Mouse (Mus musculus) MEL (cell line): ENCODE data around the gene Zfp91. TPM values are rescaled to one million over a fixed set of nuclear protein-coding genes. Genes with fewer than 3 reads are reported as not detected.

Source experiments
- DNase-seq: peaks from one replicate; pipeline ENCODE4 v3.0.0; 2011; ENCODE audit warnings: low read depth, low spot score
- H3K27ac ChIP-seq: 2 replicates; pipeline ENCODE4 v1.5.1; 2012; ENCODE audit warnings: low read depth, mild to moderate bottlenecking, control low read depth, low read length, moderate library complexity; ENCODE audit not compliant: control insufficient read depth
- H3K27me3 ChIP-seq, 2 experiments: fragments of 150-350 bp in 1 of 2; sonication (generic) in 1 of 2; 2 replicates each; pipeline ENCODE4 v1.6.1; 2012; ENCODE audit warnings: low read length in 2 of 2, mild to moderate bottlenecking in 2 of 2, improper control_type of control experiment in 1 of 2, moderate library complexity in 1 of 2; ENCODE audit not compliant: insufficient read depth in 2 of 2, control insufficient read depth in 1 of 2
- H3K36me3 ChIP-seq, 2 experiments: 2 replicates each; pipeline ENCODE4 v1.6.1; 2012 to 2014; ENCODE audit warnings: low read length in 2 of 2, improper control_type of control experiment in 1 of 2, inconsistent platforms in 1 of 2, mild to moderate bottlenecking in 1 of 2; ENCODE audit not compliant: insufficient read depth in 2 of 2, control insufficient read depth in 1 of 2
- H3K4me1 ChIP-seq, 2 experiments: fragments of 150-350 bp in 1 of 2; sonication (generic) in 1 of 2; 2 replicates each; pipeline ENCODE4 v1.6.1; 2012; ENCODE audit warnings: low read length in 2 of 2, improper control_type of control experiment in 1 of 2, mild to moderate bottlenecking in 1 of 2; ENCODE audit not compliant: insufficient read depth in 2 of 2, control insufficient read depth in 1 of 2
- H3K4me3 ChIP-seq, 2 experiments: fragments of 150-350 bp in 1 of 2; sonication (generic) in 1 of 2; 2 replicates each; pipeline ENCODE4 v1.5.1; 2012; ENCODE audit warnings: low read depth in 2 of 2, low read length in 2 of 2, mild to moderate bottlenecking in 2 of 2, moderate library complexity in 2 of 2, control low read depth in 1 of 2, improper control_type of control experiment in 1 of 2; ENCODE audit not compliant: control insufficient read depth in 1 of 2, insufficient read depth in 1 of 2
- H3K79me2 ChIP-seq: 2 replicates; pipeline ENCODE4 v1.6.1; 2012; ENCODE audit warnings: mild to moderate bottlenecking, low read length, moderate library complexity; ENCODE audit not compliant: control insufficient read depth, poor library complexity, insufficient read depth
- H3K9ac ChIP-seq: 2 replicates; pipeline ENCODE4 v1.6.1; 2012; ENCODE audit warnings: low read depth, mild to moderate bottlenecking, control low read depth, low read length, moderate library complexity; ENCODE audit not compliant: control insufficient read depth, poor library complexity, severe bottlenecking
- H3K9me3 ChIP-seq: fragments of 150-350 bp; sonication (generic); replicated peaks from 2 replicates; pipeline ENCODE4 v1.6.1; 2012; ENCODE audit warnings: mild to moderate bottlenecking, low read length, improper control_type of control experiment, moderate library complexity; ENCODE audit not compliant: insufficient read depth
- CHD1 ChIP-seq: IDR thresholded peaks from 2 replicates; pipeline ENCODE4 v1.6.1; 2012; ENCODE audit warnings: low read depth, mild to moderate bottlenecking, inconsistent platforms, low read length, improper control_type of control experiment
- CHD2 ChIP-seq: IDR thresholded peaks from 2 replicates; pipeline ENCODE4 v1.6.1; 2011; ENCODE audit warnings: low read length, improper control_type of control experiment
- CTCF ChIP-seq, 3 experiments: IDR thresholded peaks in 2 of 3; conservative IDR thresholded peaks in 1 of 3; 2 replicates each; pipeline ENCODE4 v1.5.1; 2011 to 2012; ENCODE audit warnings: low read length in 3 of 3, low read depth in 2 of 3, mild to moderate bottlenecking in 2 of 3, improper control_type of control experiment in 1 of 3, inconsistent platforms in 1 of 3, mixed read lengths in 1 of 3, moderate library complexity in 1 of 3; ENCODE audit not compliant: control insufficient read depth in 1 of 3, insufficient read depth in 1 of 3, poor library complexity in 1 of 3, severe bottlenecking in 1 of 3
- E2F4 ChIP-seq: IDR thresholded peaks from 2 replicates; pipeline ENCODE4 v1.6.1; 2011; ENCODE audit warnings: low read depth, low read length, improper control_type of control experiment, borderline replicate concordance
- EP300 ChIP-seq, 2 experiments: IDR thresholded peaks; 2 replicates each; pipeline ENCODE4 v1.6.1; 2011; ENCODE audit warnings: improper control_type of control experiment in 2 of 2, low read length in 2 of 2, low read depth in 1 of 2, mild to moderate bottlenecking in 1 of 2
- HCFC1 ChIP-seq: IDR thresholded peaks from 2 replicates; pipeline ENCODE4 v1.6.1; 2012; ENCODE audit warnings: low read depth, mild to moderate bottlenecking, inconsistent platforms, low read length, improper control_type of control experiment, moderate library complexity
- JUND ChIP-seq: IDR thresholded peaks from 2 replicates; pipeline ENCODE4 v1.6.1; 2011; ENCODE audit warnings: low read depth, mild to moderate bottlenecking, improper control_type of control experiment, low read length
- MAFK ChIP-seq: IDR thresholded peaks from 2 replicates; pipeline ENCODE4 v1.6.1; 2011; ENCODE audit warnings: low read depth, mild to moderate bottlenecking, low read length, improper control_type of control experiment, borderline replicate concordance
- MAX ChIP-seq: IDR thresholded peaks from 2 replicates; pipeline ENCODE4 v1.6.1; 2011; ENCODE audit warnings: low read length, improper control_type of control experiment
- MXI1 ChIP-seq: IDR thresholded peaks from 2 replicates; pipeline ENCODE4 v1.6.1; 2011; ENCODE audit warnings: mild to moderate bottlenecking, low read depth, low read length, improper control_type of control experiment
- MYB ChIP-seq: IDR thresholded peaks from 2 replicates; pipeline ENCODE4 v1.6.1; 2011; ENCODE audit warnings: mild to moderate bottlenecking, low read depth, low read length, improper control_type of control experiment
- MYC ChIP-seq: IDR thresholded peaks from 2 replicates; pipeline ENCODE4 v1.6.1; 2011; ENCODE audit warnings: low read depth, mild to moderate bottlenecking, low read length, improper control_type of control experiment, moderate library complexity
- NRF1 ChIP-seq: IDR thresholded peaks from 2 replicates; pipeline ENCODE4 v1.6.1; 2014; ENCODE audit warnings: low read depth, mild to moderate bottlenecking, inconsistent platforms, low read length, improper control_type of control experiment, moderate library complexity; ENCODE audit not compliant: poor library complexity, insufficient read depth, severe bottlenecking
- POLR2A ChIP-seq, 2 experiments: IDR thresholded peaks; 2 replicates each; pipeline ENCODE4 v1.6.1; 2011 to 2012; ENCODE audit warnings: low read length in 2 of 2, mild to moderate bottlenecking in 2 of 2, control low read depth in 1 of 2, improper control_type of control experiment in 1 of 2, low read depth in 1 of 2, moderate library complexity in 1 of 2; ENCODE audit not compliant: control insufficient read depth in 1 of 2, insufficient read depth in 1 of 2, poor library complexity in 1 of 2
- POLR2AphosphoS2 ChIP-seq: IDR thresholded peaks from 2 replicates; pipeline ENCODE4 v1.6.1; 2011; ENCODE audit warnings: low read length, improper control_type of control experiment
- RAD21 ChIP-seq: IDR thresholded peaks from 2 replicates; pipeline ENCODE4 v1.6.1; 2011; ENCODE audit warnings: mild to moderate bottlenecking, low read depth, low read length, improper control_type of control experiment
- RCOR1 ChIP-seq: IDR thresholded peaks from 2 replicates; pipeline ENCODE4 v1.6.1; 2012; ENCODE audit warnings: low read depth, mild to moderate bottlenecking, inconsistent platforms, low read length, improper control_type of control experiment
- SIN3A ChIP-seq: IDR thresholded peaks from 2 replicates; pipeline ENCODE4 v1.6.1; 2012; ENCODE audit warnings: low read length, improper control_type of control experiment, inconsistent platforms
- SMC3 ChIP-seq: IDR thresholded peaks from 2 replicates; pipeline ENCODE4 v1.6.1; 2011; ENCODE audit warnings: low read depth, low read length, improper control_type of control experiment
- TAL1 ChIP-seq: IDR thresholded peaks from 2 replicates; pipeline ENCODE4 v1.6.1; 2012; ENCODE audit warnings: mild to moderate bottlenecking, inconsistent platforms, low read length, moderate library complexity, mixed read lengths
- TCF12 ChIP-seq: IDR thresholded peaks from 2 replicates; pipeline ENCODE4 v1.6.1; 2014; ENCODE audit warnings: low read depth, mild to moderate bottlenecking, inconsistent platforms, low read length, improper control_type of control experiment, moderate library complexity
- USF2 ChIP-seq, 2 experiments: IDR thresholded peaks; 2 replicates each; pipeline ENCODE4 v1.6.1; 2011 to 2012; ENCODE audit warnings: improper control_type of control experiment in 2 of 2, low read length in 2 of 2, borderline replicate concordance in 1 of 2, inconsistent platforms in 1 of 2, low read depth in 1 of 2, mild to moderate bottlenecking in 1 of 2; ENCODE audit not compliant: insufficient read depth in 1 of 2
- ZKSCAN1 ChIP-seq: IDR thresholded peaks from 2 replicates; pipeline ENCODE4 v1.6.1; 2012; ENCODE audit warnings: low read depth, mild to moderate bottlenecking, inconsistent platforms, low read length, improper control_type of control experiment, moderate library complexity
- ZMIZ1 ChIP-seq: IDR thresholded peaks from 2 replicates; pipeline ENCODE4 v1.6.1; 2012; ENCODE audit warnings: low read depth, mild to moderate bottlenecking, inconsistent platforms, low read length, improper control_type of control experiment, moderate library complexity
- ZNF384 ChIP-seq: IDR thresholded peaks from 2 replicates; pipeline ENCODE4 v1.6.1; 2012; ENCODE audit warnings: low read depth, mild to moderate bottlenecking, inconsistent platforms, low read length, improper control_type of control experiment
- polyA plus RNA-seq, 2 experiments: library from polyadenylated mRNA; stranded (reverse) in 1 of 2; unstranded in 1 of 2; fragments of >175 nt in 1 of 2; fragments of >200 nt in 1 of 2; gene quantifications; 2 replicates each; pipeline versions ENCODE4 v1.2.1 to v1.2.4; 2012; ENCODE audit warnings: low replicate concordance in 2 of 2, low read depth in 1 of 2; ENCODE audit not compliant: insufficient read length in 2 of 2, insufficient read depth in 1 of 2, missing spikeins in 1 of 2
- total RNA-seq: library from RNA; depleted of rRNA; stranded (reverse); fragments of 300-350 nt; gene quantifications from 2 replicates; pipeline ENCODE4 v1.2.3, GENCODE M21; 2012

The Zfp91 gene
- total and polyA plus RNA-seq, 3 experiments, result 32.3 to 148 (median 51.7) TPM

GRCm38 (mm10) chr19:12833625-12834024 lies 37.7 kb upstream of the Zfp91 start (continued):
- TF ChIP-seq E2F4, result peak; percentile 69; the same call in 1 of the 2 replicates
- TF ChIP-seq TCF12, result peak; percentile 95
- peak; percentile 92 for TF ChIP-seq MAX
- no peak for TF ChIP-seq NRF1
- 0 out of 2 replicates have a peak, but pooled peaks have one; percentile 53 for TF ChIP-seq CHD1
- no peak for TF ChIP-seq POLR2A (IDR thresholded peaks at IDR 0.05; ENCODE audit: control insufficient read depth in 1 of 2, insufficient read depth in 1 of 2, low read depth in 1 of 2, low read length in 2 of 2, poor library complexity in 1 of 2)
- TF ChIP-seq CHD2, result peak; percentile 80
- TF ChIP-seq HCFC1, result peak; percentile 67; the same call in 1 of the 2 replicates
- peak; percentile 62; the same call in 1 of the 2 replicates for TF ChIP-seq ZKSCAN1
- no peak for TF ChIP-seq CTCF (IDR thresholded peaks at IDR 0.05 in 2 of 3, conservative IDR thresholded peaks at IDR 0.05 in 1 of 3; ENCODE audit: control insufficient read depth in 1 of 3, insufficient read depth in 1 of 3, low read depth in 2 of 3, low read length in 3 of 3, poor library complexity in 1 of 3, severe bottlenecking in 1 of 3)
- TF ChIP-seq MXI1, result peak; percentile 94
- TF ChIP-seq SMC3, result peak; percentile 27; the same call in 1 of the 2 replicates
- TF ChIP-seq JUND, result peak; percentile 99
- peak; percentile 96 for TF ChIP-seq MYC
- no peak for TF ChIP-seq USF2 (IDR thresholded peaks at IDR 0.05; ENCODE audit: borderline replicate concordance in 1 of 2, insufficient read depth in 1 of 2, low read depth in 1 of 2, low read length in 2 of 2)
- peak; percentile 98 for TF ChIP-seq SIN3A
- TF ChIP-seq RAD21, result no peak; the same call in 1 of the 2 replicates
- TF ChIP-seq TAL1, result peak; percentile 86
- TF ChIP-seq EP300 (IDR thresholded peaks at IDR 0.05; ENCODE audit: low read depth in 1 of 2, low read length in 2 of 2), result peak; percentile 99 to 100
- TF ChIP-seq MAFK, result peak; percentile 92
- peak; percentile 96 for TF ChIP-seq RCOR1
- TF ChIP-seq ZMIZ1, result peak; percentile 42; the same call in 1 of the 2 replicates
- TF ChIP-seq POLR2AphosphoS2, result 0 out of 2 replicates have a peak, but pooled peaks have one; percentile 40

DNA sequence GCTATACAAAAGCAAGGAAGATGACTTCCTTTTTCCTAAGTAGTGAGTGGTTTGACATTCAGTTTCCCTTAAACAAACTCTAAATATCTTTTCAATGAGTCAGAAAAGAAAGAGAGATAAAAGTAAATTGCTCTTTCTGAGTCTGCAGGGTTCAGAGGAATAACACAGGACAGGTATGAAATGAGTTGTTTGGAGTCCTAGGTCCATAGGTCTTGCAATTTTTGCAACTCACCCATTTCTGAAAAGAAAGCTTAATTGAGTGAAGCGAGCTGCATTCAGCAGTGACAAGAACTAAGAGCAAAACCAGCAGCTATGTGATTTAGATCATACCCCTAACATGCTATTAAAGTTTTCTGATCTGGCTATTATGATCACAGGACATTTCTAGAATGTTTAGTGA lies 35.6 kb upstream of the Zfp91 start:
- H3K4me3 ChIP-seq, result no peak overlapping the region
- H3K4me1 ChIP-seq, result peaks cover 8 to 17% of the 10 kb centered on the region in 2 experiments
- no peak for DNase-seq
- H3K27me3 ChIP-seq, result no peaks in the 10 kb centered on the region
- TF ChIP-seq ZNF384 (peak; percentile 33; the same call in 1 of the 2 replicates), SIN3A (no peak), CHD1 (no peak), MYB (no peak), POLR2A (IDR thresholded peaks at IDR 0.05; ENCODE audit: control insufficient read depth in 1 of 2, insufficient read depth in 1 of 2, low read depth in 1 of 2, low read length in 2 of 2, poor library complexity in 1 of 2) (no peak)
- H3K36me3 ChIP-seq, result peaks cover 0 to 31% of the 10 kb centered on the region in 2 experiments; a peak in 2 of 4 replicates
- H3K27ac ChIP-seq, result no peak overlapping the region
- no peak overlapping the region for H3K9ac ChIP-seq
- H3K9me3 ChIP-seq, result no peaks in the 10 kb centered on the region
- H3K79me2 ChIP-seq, result no peaks in the 10 kb centered on the region
